Mouse (Mus musculus) neural tube, embryonic 13.5 days (tissue): ENCODE data around the gene Chchd3. TPM values are rescaled to one million over a fixed set of nuclear protein-coding genes. Genes with fewer than 3 reads are reported as not detected.

Experiments
- ATAC-seq: fragments of 200-750 bp; cut with Nextera tagmentation; 2 replicates; pipeline ENCODE4 v1.8.0; 2017; ENCODE audit warnings: low read depth, mild to moderate bottlenecking, moderate TSS enrichment, moderate library complexity
- H3K27ac ChIP-seq: fragments of 300-500 bp; sonication (generic); replicated peaks from 2 replicates; pipeline ENCODE4 v1.5.1; 2015; ENCODE audit warnings: moderate library complexity, mild to moderate bottlenecking, inconsistent platforms
- H3K27me3 ChIP-seq: fragments of 300-500 bp; sonication (generic); 2 replicates; pipeline ENCODE4 v1.6.1; 2015; ENCODE audit warnings: mild to moderate bottlenecking, inconsistent platforms
- H3K36me3 ChIP-seq: fragments of 300-500 bp; sonication (generic); 2 replicates; pipeline ENCODE4 v1.6.1; 2015; ENCODE audit warnings: mild to moderate bottlenecking, inconsistent platforms
- H3K4me1 ChIP-seq: fragments of 300-500 bp; sonication (generic); replicated peaks from 2 replicates; pipeline ENCODE4 v1.6.1; 2015; ENCODE audit warnings: inconsistent platforms
- H3K4me2 ChIP-seq: fragments of 300-500 bp; sonication (generic); 2 replicates; pipeline ENCODE4 v1.6.1; 2015; ENCODE audit warnings: inconsistent platforms, mild to moderate bottlenecking, moderate library complexity
- H3K4me3 ChIP-seq: fragments of 300-500 bp; sonication (generic); 2 replicates; pipeline ENCODE4 v1.5.1; 2015; ENCODE audit warnings: mild to moderate bottlenecking, inconsistent platforms
- H3K9ac ChIP-seq: fragments of 300-500 bp; sonication (generic); 2 replicates; pipeline ENCODE4 v1.6.1; 2015; ENCODE audit warnings: moderate library complexity, mild to moderate bottlenecking, inconsistent platforms
- H3K9me3 ChIP-seq: fragments of 300-500 bp; sonication (generic); 2 replicates; pipeline ENCODE4 v1.6.1; 2016; ENCODE audit warnings: inconsistent platforms
- WGBS: fragments of 180-500 bp; shearing (Covaris S2); methylation state at CpG from one replicate; pipeline ENCODE4 v1.1.7; 2015; 5-methylcytosine and 5-hydroxymethylcytosine counted together
- polyA plus RNA-seq: library from polyadenylated mRNA; unstranded; fragments of >200 nt; fragmentation: Nextera tagmentation; extraction: Ambion mirVana; gene quantifications from 2 replicates; pipeline ENCODE4 v1.2.1, GENCODE M21; 2015

The Chchd3 gene
- polyA plus RNA-seq, 1 experiment from 2014 or later: 112 TPM

DNA sequence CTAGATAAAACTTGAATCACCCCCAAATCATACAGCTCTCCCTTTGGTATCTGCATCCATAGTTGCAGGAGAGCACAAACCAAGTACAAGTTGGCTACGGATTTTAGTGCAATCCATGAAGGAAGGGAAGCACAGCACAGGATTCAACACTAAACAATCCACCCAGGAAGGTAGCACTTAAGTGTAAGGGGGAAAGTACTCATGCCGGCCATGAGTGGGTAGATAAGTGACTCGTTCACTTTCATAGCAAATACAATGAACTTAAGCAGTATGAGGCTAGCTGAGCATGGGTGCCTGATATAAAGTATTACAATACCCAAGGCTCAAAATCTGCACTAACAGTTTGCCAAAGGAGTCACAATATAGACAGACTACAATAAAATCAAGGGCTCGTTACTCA, 109.1 kb downstream of the Chchd3 start:
- Histone ChIP-seq H3K4me3 (no peak overlapping the region), H3K4me2 (no peak overlapping the region), H3K4me1 (peaks cover 43% of the 10 kb centered on the region), H3K9me3 (no peaks in the 10 kb centered on the region), H3K27me3 (no peaks in the 10 kb centered on the region), H3K36me3 (no peaks in the 10 kb centered on the region), H3K9ac (no peak overlapping the region), H3K27ac (no peak overlapping the region)
- 79% methylated on average over 4 of the region's 4 CpGs for WGBS
- no peak for ATAC-seq

DNA sequence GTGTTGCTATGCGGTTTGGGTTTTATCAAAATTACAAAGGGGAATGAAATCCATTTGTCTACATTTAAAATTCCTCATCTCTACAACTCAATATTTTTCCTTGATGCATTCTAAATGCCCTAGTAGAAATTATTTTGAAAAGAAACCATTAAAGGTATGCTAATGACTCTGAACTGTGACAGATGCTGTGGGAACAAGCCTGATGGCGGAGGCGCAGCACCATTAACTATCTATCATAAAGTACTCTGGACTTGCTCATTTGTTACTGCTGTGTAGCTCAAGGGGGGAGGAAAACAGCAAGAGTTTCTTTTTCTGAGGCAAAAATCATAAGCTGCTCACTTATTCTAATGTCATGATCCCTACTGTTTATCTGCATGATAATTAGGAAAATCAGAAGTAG, 110.4 kb downstream of the Chchd3 start:
- Histone ChIP-seq H3K36me3 (no peaks in the 10 kb centered on the region), H3K27ac (peak overlapping the region; percentile 13; the same call in 1 of the 2 replicates), H3K4me3 (no peak overlapping the region), H3K9ac (no peak overlapping the region), H3K9me3 (no peaks in the 10 kb centered on the region), H3K4me1 (peaks cover 34% of the 10 kb centered on the region), H3K4me2 (no peak overlapping the region), H3K27me3 (no peaks in the 10 kb centered on the region)
- ATAC-seq: no peak
- 52% methylated on average over 3 of the region's 3 CpGs for WGBS

DNA sequence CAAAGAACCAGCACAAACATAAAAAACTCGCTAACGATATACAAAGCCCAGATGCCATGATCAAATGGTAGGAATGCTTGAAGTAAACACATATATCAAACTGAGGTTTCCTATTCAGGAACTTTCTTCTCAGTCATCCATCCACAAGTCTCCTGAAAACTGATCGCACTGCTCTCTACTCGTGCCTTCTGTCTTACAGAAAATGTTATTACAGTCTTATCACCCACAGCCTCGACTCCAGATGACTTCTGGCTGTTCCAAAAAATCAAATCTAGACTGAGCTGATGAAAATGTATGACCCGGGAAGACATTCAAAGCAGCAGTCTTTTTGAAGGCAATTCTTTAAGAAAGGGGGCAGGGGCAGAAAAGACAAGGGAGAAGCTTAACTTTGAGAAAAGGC, 112.8 kb downstream of the Chchd3 start:
- ATAC-seq: no peak
- Histone ChIP-seq H3K9ac (no peak overlapping the region), H3K4me1 (peaks cover 28% of the 10 kb centered on the region), H3K9me3 (no peaks in the 10 kb centered on the region), H3K27ac (no peak overlapping the region), H3K36me3 (no peaks in the 10 kb centered on the region), H3K4me3 (no peak overlapping the region), H3K4me2 (no peak overlapping the region), H3K27me3 (no peaks in the 10 kb centered on the region)
- 49% methylated on average over 6 of the region's 6 CpGs for WGBS

DNA sequence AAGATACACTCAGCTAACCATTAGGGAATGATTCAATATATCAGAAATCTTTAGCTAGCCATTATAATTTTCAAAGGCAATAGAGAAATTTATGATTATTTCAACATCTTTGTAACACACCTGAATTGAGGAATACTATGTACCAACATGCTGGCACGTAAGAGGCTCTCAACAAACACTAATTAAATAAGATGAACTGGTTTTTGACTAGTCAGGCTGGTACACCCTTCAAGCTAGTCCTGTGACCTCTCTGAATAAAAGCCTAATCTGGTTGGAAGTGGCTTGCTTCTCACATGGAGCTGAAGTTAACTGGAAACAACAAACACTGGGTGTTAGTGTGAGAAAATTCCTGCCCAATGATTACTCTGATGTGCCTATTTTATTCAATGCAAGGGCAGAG, 115.1 kb downstream of the Chchd3 start:
- Histone ChIP-seq H3K9me3 (no peaks in the 10 kb centered on the region), H3K4me3 (no peak overlapping the region), H3K27ac (no peak overlapping the region), H3K9ac (no peak overlapping the region), H3K27me3 (no peaks in the 10 kb centered on the region), H3K36me3 (no peaks in the 10 kb centered on the region), H3K4me2 (no peak overlapping the region), H3K4me1 (peaks cover 12% of the 10 kb centered on the region)
- ATAC-seq: no peak
- 86% methylated on average over 1 of the region's 1 CpGs for WGBS

DNA sequence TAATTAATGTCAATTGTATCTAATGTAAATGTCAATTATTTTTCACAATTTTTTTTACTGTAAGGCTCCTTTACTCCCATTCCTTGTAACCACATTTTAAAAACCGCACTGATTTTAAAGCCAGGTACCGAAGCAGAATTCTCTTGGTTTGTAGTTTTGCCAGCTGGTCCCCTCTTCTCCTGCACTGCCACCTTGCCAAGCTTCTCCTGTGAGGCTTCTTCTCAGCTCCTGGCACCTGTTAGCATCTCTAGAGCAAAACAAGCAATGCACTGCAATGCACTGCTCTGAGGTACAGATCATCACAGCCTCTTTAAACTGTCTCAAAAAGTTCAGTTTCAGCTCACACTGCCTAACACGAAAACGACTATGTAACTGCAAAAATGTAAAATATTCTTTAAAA, 116.4 kb downstream of the Chchd3 start:
- H3K4me3 ChIP-seq: no peak overlapping the region
- H3K27me3 ChIP-seq: no peaks in the 10 kb centered on the region
- no peak for ATAC-seq
- no peaks in the 10 kb centered on the region for H3K36me3 ChIP-seq
- no peak overlapping the region for H3K4me2 ChIP-seq
- no peak overlapping the region for H3K9ac ChIP-seq
- no peaks in the 10 kb centered on the region for H3K9me3 ChIP-seq
- peaks cover 14% of the 10 kb centered on the region for H3K4me1 ChIP-seq
- 93% methylated on average over 4 of the region's 4 CpGs for WGBS
- H3K27ac ChIP-seq: no peak overlapping the region

DNA sequence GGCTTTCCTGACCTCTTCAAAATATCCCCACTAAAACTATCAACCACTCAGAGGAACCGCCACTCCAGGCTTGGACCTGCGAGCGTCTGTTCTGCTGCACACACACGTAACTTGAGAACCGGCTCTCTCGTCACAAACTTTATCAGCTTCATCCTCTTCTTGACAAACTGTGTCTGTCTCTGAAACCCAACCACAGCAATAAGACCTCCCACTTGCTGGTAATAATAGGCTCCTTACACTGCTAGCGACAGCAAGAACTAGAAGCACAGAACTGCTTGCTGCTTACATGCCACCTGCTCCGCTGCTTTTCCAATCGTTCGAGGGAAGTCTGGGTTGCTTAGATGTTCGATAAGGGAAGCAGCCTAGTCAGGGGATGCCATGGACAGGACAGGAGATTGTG, 119.8 kb downstream of the Chchd3 start:
- WGBS: 68% methylated on average over 11 of the region's 11 CpGs
- Histone ChIP-seq H3K4me3 (no peak overlapping the region), H3K9ac (no peak overlapping the region), H3K4me1 (peaks cover 25% of the 10 kb centered on the region), H3K36me3 (no peaks in the 10 kb centered on the region), H3K27ac (no peak overlapping the region), H3K27me3 (no peaks in the 10 kb centered on the region), H3K4me2 (no peak overlapping the region), H3K9me3 (no peaks in the 10 kb centered on the region)
- ATAC-seq: no peak

DNA sequence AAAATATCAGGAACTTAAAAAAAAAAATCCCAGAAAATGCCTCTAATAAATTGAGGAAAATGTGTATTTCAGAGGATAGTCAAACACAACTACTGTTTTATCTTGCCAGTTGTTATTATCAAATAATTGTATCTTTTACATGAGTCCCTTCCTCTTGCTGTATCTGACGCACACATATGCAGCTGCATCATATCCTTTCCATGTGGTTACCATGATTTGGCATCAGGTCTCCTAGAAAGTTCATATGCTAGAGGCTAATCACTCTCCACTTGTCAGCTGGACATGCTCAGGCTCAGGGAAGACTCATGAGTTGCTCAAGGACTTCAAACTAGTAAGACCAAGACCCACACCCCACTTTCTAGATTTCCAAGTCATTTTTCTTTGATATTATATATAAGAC, 122.4 kb downstream of the Chchd3 start:
- no peak overlapping the region for H3K4me2 ChIP-seq
- ATAC-seq: no peak
- no peak overlapping the region for H3K4me3 ChIP-seq
- no peak overlapping the region for H3K27ac ChIP-seq
- WGBS: 90% methylated on average over 1 of the region's 1 CpGs
- H3K9ac ChIP-seq: no peak overlapping the region
- no peaks in the 10 kb centered on the region for H3K9me3 ChIP-seq
- no peaks in the 10 kb centered on the region for H3K27me3 ChIP-seq
- H3K4me1 ChIP-seq: peaks cover 25% of the 10 kb centered on the region
- no peaks in the 10 kb centered on the region for H3K36me3 ChIP-seq

DNA sequence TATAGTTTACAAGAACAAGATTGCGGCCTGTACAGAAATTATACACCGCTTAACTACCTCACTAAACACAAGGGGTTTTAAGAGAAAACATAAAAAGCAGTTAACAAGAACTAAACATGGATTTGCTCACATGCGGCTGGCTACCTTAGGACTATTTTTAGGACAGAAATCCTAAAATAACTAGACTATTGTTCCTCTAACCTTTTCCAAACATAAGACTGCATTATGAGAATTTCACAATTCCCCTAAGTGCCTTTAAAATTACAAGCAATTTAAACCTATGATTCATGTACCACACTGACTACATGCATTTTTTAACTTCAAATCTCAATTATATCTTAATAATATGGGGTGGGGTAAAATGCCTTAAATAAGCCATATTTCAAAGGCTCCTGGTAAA, 123.3 kb downstream of the Chchd3 start:
- Histone ChIP-seq H3K9ac (no peak overlapping the region), H3K4me3 (no peak overlapping the region), H3K9me3 (no peaks in the 10 kb centered on the region), H3K27ac (peak overlapping the region; percentile 33; the same call in 1 of the 2 replicates), H3K36me3 (no peaks in the 10 kb centered on the region), H3K4me2 (no peak overlapping the region), H3K4me1 (peaks cover 26% of the 10 kb centered on the region), H3K27me3 (no peaks in the 10 kb centered on the region)
- ATAC-seq: no peak
- WGBS: 25% methylated on average over 3 of the region's 3 CpGs

DNA sequence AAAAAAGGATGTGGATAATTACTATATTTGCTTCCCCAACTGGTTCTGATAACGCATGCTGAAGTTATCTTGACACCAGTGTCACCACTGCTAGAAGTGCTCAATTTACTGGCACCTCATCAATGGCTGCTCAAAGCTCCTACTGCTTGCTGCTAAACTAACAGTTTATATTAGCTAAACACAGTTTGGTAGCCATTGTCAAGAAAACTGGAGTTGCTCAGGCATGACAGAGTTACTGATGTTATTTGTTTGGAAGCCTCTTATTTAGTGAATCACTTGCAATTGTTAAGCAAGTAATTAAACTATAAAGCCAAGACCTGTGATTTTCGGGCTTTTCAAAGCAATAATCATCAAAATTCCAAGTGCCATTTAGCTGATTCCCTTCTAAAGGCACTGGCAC, 123.7 kb downstream of the Chchd3 start:
- Histone ChIP-seq H3K4me1 (peaks cover 30% of the 10 kb centered on the region), H3K4me2 (no peak overlapping the region), H3K36me3 (no peaks in the 10 kb centered on the region), H3K9me3 (no peaks in the 10 kb centered on the region), H3K4me3 (no peak overlapping the region), H3K27ac (peak overlapping the region; percentile 33; the same call in 1 of the 2 replicates), H3K27me3 (no peaks in the 10 kb centered on the region), H3K9ac (no peak overlapping the region)
- 18% methylated on average over 2 of the region's 2 CpGs for WGBS
- ATAC-seq: no peak

DNA sequence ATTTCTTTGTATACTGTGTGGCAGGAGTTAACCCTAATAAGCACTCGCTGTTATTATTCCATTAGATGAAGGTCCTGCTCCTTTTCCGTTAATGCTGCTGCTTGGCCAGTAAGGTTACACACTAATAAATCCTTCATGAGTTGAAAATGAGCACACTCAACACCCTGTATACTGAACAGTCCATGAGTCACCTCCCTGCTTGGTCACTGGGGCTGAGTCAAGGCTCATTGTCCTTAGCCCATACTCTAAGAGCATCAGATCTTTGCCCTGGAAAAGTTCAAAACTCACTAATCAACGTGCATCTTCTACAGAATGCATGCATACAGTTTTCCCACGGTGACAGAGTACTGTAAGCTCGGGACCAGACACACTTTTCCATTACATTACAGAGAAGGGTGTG, 124.5 kb downstream of the Chchd3 start:
- no peaks in the 10 kb centered on the region for H3K36me3 ChIP-seq
- no peak for ATAC-seq
- H3K4me2 ChIP-seq: no peak overlapping the region
- no peaks in the 10 kb centered on the region for H3K27me3 ChIP-seq
- no peaks in the 10 kb centered on the region for H3K9me3 ChIP-seq
- no peak overlapping the region for H3K9ac ChIP-seq
- H3K27ac ChIP-seq: no peak overlapping the region
- 77% methylated on average over 5 of the region's 5 CpGs for WGBS
- H3K4me1 ChIP-seq: peaks cover 35% of the 10 kb centered on the region
- no peak overlapping the region for H3K4me3 ChIP-seq

DNA sequence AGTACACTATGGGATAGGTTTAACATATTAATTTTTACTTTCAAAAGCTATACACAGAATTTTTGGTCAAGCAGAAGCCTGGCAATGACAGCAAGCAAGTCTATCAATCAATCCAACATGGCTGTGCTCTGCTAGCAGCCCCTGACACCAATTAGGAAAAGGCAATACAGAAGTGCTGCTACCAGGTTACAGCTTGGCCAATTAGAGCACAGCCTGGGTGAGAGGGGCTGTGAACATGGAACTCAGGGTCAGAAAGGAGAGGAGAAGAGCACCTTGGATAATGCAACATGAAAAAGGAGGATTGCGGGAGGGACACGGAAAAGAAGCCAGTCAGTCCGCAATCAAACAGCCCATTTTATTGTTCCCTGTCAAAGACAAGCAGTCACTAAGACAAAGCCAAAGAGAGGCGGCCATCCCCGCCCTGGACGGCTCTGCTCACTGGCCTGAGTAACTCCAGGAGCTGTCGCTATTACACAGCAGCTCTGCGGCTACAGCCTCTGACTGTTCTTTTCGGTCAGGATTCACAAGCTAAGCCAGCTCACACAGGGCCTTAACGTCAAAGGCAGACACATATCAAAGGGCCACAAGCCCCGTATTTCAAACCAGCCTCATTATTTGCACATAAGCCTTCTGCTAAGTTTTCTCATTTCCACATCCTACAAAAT, 128.8 kb downstream of the Chchd3 start:
- Histone ChIP-seq H3K4me2 (no peak overlapping the region), H3K36me3 (no peaks in the 10 kb centered on the region), H3K4me1 (peaks cover 21% of the 10 kb centered on the region), H3K4me3 (no peak overlapping the region), H3K27me3 (no peaks in the 10 kb centered on the region), H3K9me3 (no peaks in the 10 kb centered on the region), H3K27ac (no peak overlapping the region), H3K9ac (0 out of 2 replicates have a peak overlapping the region, but pooled peaks have one; percentile 12)
- ATAC-seq: peak; percentile 50; the same call in 1 of the 2 replicates
- 16% methylated on average over 11 of the region's 11 CpGs for WGBS

DNA sequence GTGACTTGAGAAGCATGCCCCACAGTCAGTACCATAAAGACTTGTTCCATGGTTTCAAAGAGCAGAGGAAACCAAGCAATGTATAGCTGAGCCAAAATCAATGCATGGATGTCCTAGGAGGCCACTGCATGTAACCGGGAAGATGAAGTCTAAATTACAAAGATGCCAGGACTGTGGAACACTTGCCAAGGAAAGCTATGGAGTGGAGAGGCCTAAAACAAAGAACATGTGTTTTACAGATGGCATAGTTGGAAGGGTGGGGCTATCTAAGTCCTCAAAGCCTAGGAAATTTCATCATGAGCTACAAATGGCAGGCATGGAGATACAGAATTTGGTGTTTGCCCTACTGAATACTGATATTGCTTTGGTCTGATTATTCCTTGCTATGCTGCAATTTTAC, 137.7 kb downstream of the Chchd3 start:
- Histone ChIP-seq H3K4me3 (no peak overlapping the region), H3K9ac (no peak overlapping the region), H3K9me3 (no peaks in the 10 kb centered on the region), H3K4me2 (no peak overlapping the region), H3K27ac (no peak overlapping the region), H3K4me1 (0 out of 2 replicates have a peak, but pooled peaks cover 3% of the 10 kb centered on the region), H3K36me3 (peaks cover 2% of the 10 kb centered on the region; the same call in 1 of the 2 replicates), H3K27me3 (no peaks in the 10 kb centered on the region)
- WGBS: 80% methylated on average over 1 of the region's 1 CpGs
- no peak for ATAC-seq

DNA sequence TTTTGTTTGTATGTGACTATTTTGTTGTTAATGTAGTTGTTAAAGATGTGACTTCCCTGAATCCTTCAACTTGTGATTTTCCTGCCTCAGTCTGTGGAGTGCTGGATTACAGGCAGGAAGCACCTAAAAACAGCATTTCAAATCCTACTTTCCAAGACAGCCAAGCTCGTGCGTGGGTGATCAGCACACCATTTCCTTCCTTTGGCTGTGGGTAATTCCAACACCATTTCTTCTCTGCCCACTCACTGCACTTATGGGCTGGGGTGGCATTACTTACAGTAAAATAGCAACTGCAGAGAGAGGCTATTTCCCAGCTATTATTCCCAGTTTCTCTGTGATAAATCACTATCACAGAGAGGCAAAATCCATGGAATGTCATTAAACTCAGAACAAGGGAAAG, 140.0 kb downstream of the Chchd3 start:
- no peak overlapping the region for H3K9ac ChIP-seq
- no peaks in the 10 kb centered on the region for H3K9me3 ChIP-seq
- H3K36me3 ChIP-seq: peaks cover 7% of the 10 kb centered on the region
- no peak overlapping the region for H3K27ac ChIP-seq
- no peaks in the 10 kb centered on the region for H3K27me3 ChIP-seq
- no peak overlapping the region for H3K4me2 ChIP-seq
- 0 out of 2 replicates have a peak, but pooled peaks cover 3% of the 10 kb centered on the region for H3K4me1 ChIP-seq
- no peak overlapping the region for H3K4me3 ChIP-seq
- ATAC-seq: no peak
- WGBS: 82% methylated on average over 2 of the region's 2 CpGs
